Comparison of ENCODE assay signal across 9 mouse cellular contexts in the genomic region with DNA sequence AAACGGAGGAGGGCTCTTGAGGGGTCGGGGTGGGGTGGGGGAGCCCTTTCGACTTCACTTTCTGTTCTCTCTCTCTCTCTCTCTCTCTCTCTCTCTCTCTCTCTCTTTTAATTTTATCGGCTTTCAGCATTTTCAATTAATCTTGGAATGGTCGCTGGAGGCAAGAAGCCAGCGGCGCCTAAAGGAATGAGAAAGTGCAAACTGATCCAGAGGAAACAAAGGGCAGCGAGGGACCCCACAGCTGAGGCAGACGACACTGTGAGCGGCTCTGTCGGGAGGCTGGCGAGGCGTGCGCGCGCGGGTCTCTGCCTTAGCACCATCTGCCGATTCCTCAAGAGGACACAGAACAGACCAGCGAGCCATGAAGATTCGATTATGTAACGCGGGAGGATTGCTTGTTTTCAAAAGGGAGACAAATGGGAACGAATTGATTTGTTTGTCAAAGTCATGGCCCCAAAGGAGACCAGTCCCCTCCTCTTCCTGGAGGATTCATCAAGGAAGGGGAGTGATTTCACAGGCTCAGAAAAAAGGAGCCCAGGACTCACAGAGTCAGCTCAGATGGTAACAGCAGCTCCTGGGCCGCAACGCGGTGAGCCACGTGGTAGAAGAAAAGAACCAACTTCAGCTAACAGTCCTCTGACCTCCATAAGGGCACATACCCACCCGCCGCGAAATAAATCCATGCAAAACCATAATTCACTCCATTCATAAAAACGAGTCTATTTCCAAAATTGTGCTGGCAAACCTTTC. TPM values are rescaled to one million over a fixed set of nuclear protein-coding genes. Genes with fewer than 3 reads are reported as not detected.
DNase-seq lines count a peak whose midpoint lies in the region; ATAC-seq lines count a peak whose summit lies in the region.
"Had no signal": no experiment of that assay in that cellular context is flagged by ENCODE, and none has a peak within 500 bp of the region (broad histone marks: within the 10 kb centered on the region; RNA-seq: fewer than 3 reads in every experiment).

No protein-coding gene starts in this region.

- 0 out of 2 replicates have a peak overlapping the region, but pooled peaks have one; percentile 22 for H3K27ac ChIP-seq in embryonic facial prominence, embryonic 15.5 days (replicated peaks)
- H3K27ac ChIP-seq in midbrain, embryonic 11.5 days (ENCODE audit: low read depth, low read length), result peak overlapping the region; percentile 71
- 0 out of 2 replicates have a peak overlapping the region, but pooled peaks have one; percentile 13 for H3K27ac ChIP-seq in stomach, embryonic 16.5 days (ENCODE audit: low read length)
- H3K27ac ChIP-seq: macrophage had no signal

- H3K36me3 ChIP-seq in embryonic facial prominence, embryonic 15.5 days, result no peaks in the 10 kb centered on the region
- H3K36me3 ChIP-seq in midbrain, embryonic 11.5 days (ENCODE audit: control insufficient read depth, insufficient read depth, low read length), result no peaks in the 10 kb centered on the region
- H3K36me3 ChIP-seq in stomach, embryonic 16.5 days (ENCODE audit: control insufficient read depth, insufficient read depth, low read length), result no peaks in the 10 kb centered on the region

- H3K4me2 ChIP-seq in embryonic facial prominence, embryonic 15.5 days (replicated peaks), result peak overlapping the region; percentile 51
- H3K4me2 ChIP-seq in midbrain, embryonic 11.5 days, result peak overlapping the region; percentile 47
- peak overlapping the region; percentile 54 for H3K4me2 ChIP-seq in stomach, embryonic 16.5 days (ENCODE audit: low read depth, low read length)

- H3K4me1 ChIP-seq in embryonic facial prominence, embryonic 15.5 days, result peaks cover 24% of the 10 kb centered on the region
- peaks cover 10% of the 10 kb centered on the region for H3K4me1 ChIP-seq in midbrain, embryonic 11.5 days (ENCODE audit: control insufficient read depth, insufficient read depth, low read length)
- H3K4me1 ChIP-seq in stomach, embryonic 16.5 days (ENCODE audit: control insufficient read depth, insufficient read depth, low read length), result peaks cover 12% of the 10 kb centered on the region

- 0 out of 2 replicates have a peak, but pooled peaks have one; percentile 60 for ATAC-seq in embryonic facial prominence, embryonic 15.5 days (ENCODE audit: insufficient number of reproducible peaks, low FRiP score, low TSS enrichment, low read depth)
- ATAC-seq in midbrain, embryonic 11.5 days (ENCODE audit: low FRiP score), result peak; percentile 93
- no peak; the same call in 1 of the 2 replicates for ATAC-seq in stomach, embryonic 16.5 days (ENCODE audit: insufficient read depth, low FRiP score)

- H3K27me3 ChIP-seq in embryonic facial prominence, embryonic 15.5 days, result 0 out of 2 replicates have a peak, but pooled peaks cover 2% of the 10 kb centered on the region
- no peaks in the 10 kb centered on the region for H3K27me3 ChIP-seq in midbrain, embryonic 11.5 days (ENCODE audit: control insufficient read depth, insufficient read depth, low read length)
- peaks cover 7% of the 10 kb centered on the region; the same call in 1 of the 2 replicates for H3K27me3 ChIP-seq in stomach, embryonic 16.5 days (ENCODE audit: control insufficient read depth, insufficient read depth, low read length)

- no peaks in the 10 kb centered on the region for H3K9me3 ChIP-seq in embryonic facial prominence, embryonic 15.5 days (replicated peaks)
- H3K9me3 ChIP-seq in midbrain, embryonic 11.5 days (ENCODE audit: control insufficient read depth, low read length), result no peaks in the 10 kb centered on the region
- H3K9me3 ChIP-seq in stomach, embryonic 16.5 days (replicated peaks; ENCODE audit: control insufficient read depth, low read length), result no peaks in the 10 kb centered on the region

- DNase-seq in thymus, postnatal 4 days, result peak; percentile 57
- no peak for DNase-seq in thymus, adult 18-20 months
- peak; percentile 48 to 56 for DNase-seq in heart, postnatal 14 days
- peak; percentile 58 to 77 for DNase-seq in layer of hippocampus, adult 8-10 months (ENCODE audit: low spot score in 2 of 2)
- peak; percentile 96 for DNase-seq in midbrain, embryonic 11.5 days (ENCODE audit: low spot score, missing footprints)
- DNase-seq in urinary bladder, postnatal 25 days (ENCODE audit: low spot score), result no peak

- intact Hi-C loops in heart, postnatal 14 days (cut with DNase I), result no loop called here

- peak overlapping the region; percentile 36 for H3K4me3 ChIP-seq in embryonic facial prominence, embryonic 15.5 days (replicated peaks)
- peak overlapping the region; percentile 20 for H3K4me3 ChIP-seq in midbrain, embryonic 11.5 days (ENCODE audit: low read depth, low read length)
- H3K4me3 ChIP-seq in stomach, embryonic 16.5 days (replicated peaks; ENCODE audit: low read length), result peak overlapping the region; percentile 35

- 2% methylated on average over 31 of the region's 31 CpGs for WGBS in embryonic facial prominence, embryonic 15.5 days
- WGBS in midbrain, embryonic 11.5 days, result 5% methylated on average over 31 of the region's 31 CpGs
- 5% methylated on average over 31 of the region's 31 CpGs for WGBS in stomach, embryonic 16.5 days

- H3K9ac ChIP-seq in embryonic facial prominence, embryonic 15.5 days, result no peak overlapping the region
- peak overlapping the region; percentile 52 for H3K9ac ChIP-seq in midbrain, embryonic 11.5 days (ENCODE audit: low read length)
- peak overlapping the region; percentile 60 for H3K9ac ChIP-seq in stomach, embryonic 16.5 days (ENCODE audit: low read length)

RNA-seq across cellular contexts. Expression of gene Cabp1, which starts 10.6 kb away (rescaled TPM):
- 2.6 and 3.0 TPM in 2 replicates for polyA plus RNA-seq in embryonic facial prominence, embryonic 15.5 days (2015; fragmentation: Nextera tagmentation; extraction: Ambion mirVana)
- 1 to 10 TPM; 3.5 to 4.0 TPM for total RNA-seq in heart, postnatal 14 days (2021)
- 100 to 1,000 TPM; 109 to 118 (median 114) TPM for total RNA-seq in layer of hippocampus, adult 8-10 months (2022)
- polyA plus RNA-seq in midbrain, embryonic 11.5 days (2014; fragmentation: Nextera tagmentation; extraction: Ambion mirVana), result 1.1 and 2.3 TPM in 2 replicates
- 0.65 and 1.4 TPM in 2 replicates for polyA plus RNA-seq in stomach, embryonic 16.5 days (2015; fragmentation: Nextera tagmentation; extraction: Ambion mirVana)
- polyA plus RNA-seq: macrophage had no signal

RNA-seq across cellular contexts. Expression of gene Pop5, which starts 30.9 kb away (rescaled TPM):
- polyA plus RNA-seq in embryonic facial prominence, embryonic 15.5 days (2015; fragmentation: Nextera tagmentation; extraction: Ambion mirVana), result 90.1 and 92.0 TPM in 2 replicates
- 10 to 100 TPM; 27.6 to 29.8 TPM for total RNA-seq in heart, postnatal 14 days (2021)
- total RNA-seq in layer of hippocampus, adult 8-10 months (2022), result 100 to 1,000 TPM in 2 of 4 experiments, 10 to 100 TPM in 2; 89.0 to 104 (median 99.1) TPM
- polyA plus RNA-seq in midbrain, embryonic 11.5 days (2014; fragmentation: Nextera tagmentation; extraction: Ambion mirVana), result 91.0 and 98.7 TPM in 2 replicates
- 88.6 and 100 TPM in 2 replicates for polyA plus RNA-seq in stomach, embryonic 16.5 days (2015; fragmentation: Nextera tagmentation; extraction: Ambion mirVana)

RNA-seq across cellular contexts. Expression of gene Mlec, which starts 46.8 kb away (rescaled TPM):
- 95.1 and 98.4 TPM in 2 replicates for polyA plus RNA-seq in embryonic facial prominence, embryonic 15.5 days (2015; fragmentation: Nextera tagmentation; extraction: Ambion mirVana)
- total RNA-seq in heart, postnatal 14 days (2021), result 10 to 100 TPM; 70.0 to 77.1 TPM
- 100 to 1,000 TPM in 1 of 4 experiments, 10 to 100 TPM in 3; 80.4 to 100 (median 89.0) TPM for total RNA-seq in layer of hippocampus, adult 8-10 months (2022)
- 30.0 and 37.3 TPM in 2 replicates for polyA plus RNA-seq in midbrain, embryonic 11.5 days (2014; fragmentation: Nextera tagmentation; extraction: Ambion mirVana)
- 66.2 and 68.8 TPM in 2 replicates for polyA plus RNA-seq in stomach, embryonic 16.5 days (2015; fragmentation: Nextera tagmentation; extraction: Ambion mirVana)

Comparison
In these comparisons a context has a peak if more than half of its experiments do, and no peak if none do; other contexts are left out.
1. DNase-seq: peak in thymus, postnatal 4 days (single experiment), heart, postnatal 14 days (2 of 2), layer of hippocampus, adult 8-10 months (2 of 2) and midbrain, embryonic 11.5 days (single experiment); none in thymus, adult 18-20 months (0 of 2) and urinary bladder, postnatal 25 days (single experiment).
2. H3K27ac ChIP-seq: peak in every context shown above with its lines; median percentile 71 in midbrain, embryonic 11.5 days; 22 in embryonic facial prominence, embryonic 15.5 days; 13 in stomach, embryonic 16.5 days.
3. Peak in every context shown above with its lines, with median percentiles within 50 percentile points of each other: H3K4me2 ChIP-seq and H3K4me3 ChIP-seq.